Mouse (Mus musculus): ENCODE results near the gene Tpk1. TPM values are rescaled to one million over a fixed set of nuclear protein-coding genes. Genes with fewer than 3 reads are reported as not detected.

Gene Tpk1
- total RNA-seq, 2 experiments from 2014 or later = 4.9 to 13.8 TPM

- DNase-seq (ENCODE audit: low spot score in 2 of 2) = no peak
These were observed 302.2 kb downstream of the Tpk1 start for GRCm38 (mm10) chr6:43363917-43364316.

GRCm38 (mm10) chr6:43363291-43363820 lies 302.7 kb downstream of the Tpk1 start:
- DNase-seq (ENCODE audit: low spot score in 2 of 2) = no peak

DNA sequence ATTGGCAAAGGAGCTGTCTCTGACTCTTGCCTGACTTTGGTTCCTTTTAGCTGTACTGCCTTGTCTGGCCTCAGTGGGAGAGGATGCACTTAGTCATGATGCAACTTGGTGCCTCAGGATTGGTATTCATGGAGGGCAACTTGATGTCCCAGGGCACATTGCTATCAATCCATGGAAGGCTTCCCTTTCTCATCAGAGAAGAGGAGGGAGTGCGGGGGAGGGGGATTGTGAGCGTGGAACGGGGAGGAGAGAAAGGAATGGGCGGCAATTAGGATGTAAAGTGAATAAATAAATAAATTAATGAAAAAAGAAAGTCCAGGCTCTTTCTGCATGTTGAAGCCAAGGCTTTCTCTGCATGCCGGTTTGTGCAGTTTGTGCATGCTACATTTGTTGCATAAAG lies 304.8 kb downstream of the Tpk1 start:
- DNase-seq (ENCODE audit: low spot score in 2 of 2) = no peak

DNA sequence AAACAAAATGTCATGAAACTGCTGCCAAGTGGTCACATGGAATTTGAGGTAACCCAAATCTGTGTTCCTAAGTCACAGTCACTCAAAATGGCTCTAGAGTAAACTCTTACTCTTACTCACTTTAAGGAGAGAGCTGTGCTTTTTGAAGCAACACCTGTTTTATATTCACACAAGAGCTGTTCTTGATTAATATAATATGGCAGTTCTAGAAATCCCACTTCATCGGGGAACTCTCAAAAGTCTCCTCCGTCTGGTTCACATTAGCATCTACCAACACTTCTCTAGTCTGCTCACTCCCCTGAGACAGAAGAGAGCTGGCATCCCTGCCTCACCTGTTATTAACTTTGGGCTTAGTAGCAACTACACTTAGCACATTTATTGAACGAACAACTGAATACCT lies 305.9 kb downstream of the Tpk1 start:
- DNase-seq (ENCODE audit: low spot score in 2 of 2) = no peak

GRCm38 (mm10) chr6:43354562-43355241 lies 311.4 kb downstream of the Tpk1 start:
- DNase-seq (ENCODE audit: low spot score in 2 of 2) = no peak

- no peak for DNase-seq (ENCODE audit: low spot score in 2 of 2)
These were observed 312.6 kb downstream of the Tpk1 start for GRCm38 (mm10) chr6:43353446-43353845.

GRCm38 (mm10) chr6:43349083-43349482 lies 317.0 kb downstream of the Tpk1 start:
- no peak for DNase-seq (ENCODE audit: low spot score in 2 of 2)

DNA sequence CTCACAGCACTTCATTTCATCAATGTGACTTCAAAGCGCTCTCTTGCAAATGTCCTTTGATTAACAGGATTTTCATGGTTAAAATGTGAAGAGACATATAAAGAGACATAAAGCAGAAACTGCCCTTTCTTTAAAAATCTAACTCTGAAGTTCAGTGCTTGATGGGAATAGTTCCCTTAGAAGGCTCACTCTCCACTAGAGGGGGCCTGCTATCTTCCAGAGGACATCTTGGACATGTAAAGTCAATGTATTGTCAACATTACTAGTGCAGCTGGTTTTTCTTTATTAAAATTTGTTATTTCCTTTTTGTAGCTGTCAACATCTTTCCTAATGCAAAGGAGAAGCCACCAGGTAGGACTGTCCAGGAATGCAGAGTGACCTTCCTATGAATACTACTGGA lies 318.4 kb downstream of the Tpk1 start:
- no peak for DNase-seq (ENCODE audit: low spot score in 2 of 2)

DNA sequence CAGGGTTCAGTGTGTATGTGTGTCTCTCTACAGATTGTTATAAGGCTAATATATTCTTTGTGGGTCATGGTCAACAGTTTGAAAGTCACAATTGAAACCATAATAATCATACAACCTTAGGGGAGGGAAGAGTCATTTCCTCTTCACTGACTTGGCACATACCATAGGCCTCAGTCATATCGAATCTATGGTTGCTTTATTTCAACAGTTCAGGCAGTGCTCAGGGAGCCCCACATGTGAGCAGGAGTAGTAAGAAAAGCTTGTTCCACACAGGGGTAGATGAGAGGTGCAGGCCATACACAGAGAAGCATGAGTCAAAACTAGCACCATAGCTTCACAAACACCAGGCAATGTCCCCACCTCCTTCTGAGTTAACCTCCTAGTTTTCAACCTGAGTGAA lies 323.1 kb downstream of the Tpk1 start:
- no peak for DNase-seq (ENCODE audit: low spot score in 2 of 2)

GRCm38 (mm10) chr6:43342386-43342785 lies 323.7 kb downstream of the Tpk1 start:
- DNase-seq (ENCODE audit: low spot score in 2 of 2) = no peak

DNA sequence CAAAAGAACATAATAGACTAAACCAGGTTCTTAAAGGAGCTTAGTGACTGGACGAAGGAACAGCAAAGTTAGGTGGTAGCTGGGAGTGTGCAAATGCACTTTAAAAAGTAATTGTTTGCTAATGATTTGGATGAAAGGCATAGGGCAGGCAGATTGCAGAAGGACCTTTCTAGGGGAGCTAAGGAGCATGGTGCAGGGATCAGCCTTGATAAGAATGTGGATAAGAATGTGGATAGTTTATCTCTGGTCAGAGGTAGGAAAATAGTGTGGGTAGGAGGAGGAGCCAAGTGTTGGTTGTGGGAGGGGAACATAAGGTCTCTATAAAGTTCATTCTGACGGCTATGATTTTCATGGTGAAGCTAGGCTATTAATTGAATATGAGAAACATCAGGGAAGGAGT lies 327.3 kb downstream of the Tpk1 start:
- DNase-seq (ENCODE audit: low spot score in 2 of 2) = no peak

- no peak for DNase-seq (ENCODE audit: low spot score in 2 of 2)
These were observed 328.6 kb downstream of the Tpk1 start for GRCm38 (mm10) chr6:43337491-43337961.

- DNase-seq (ENCODE audit: low spot score in 2 of 2) = no peak
These were observed 330.4 kb downstream of the Tpk1 start for GRCm38 (mm10) chr6:43335619-43336234.

DNA sequence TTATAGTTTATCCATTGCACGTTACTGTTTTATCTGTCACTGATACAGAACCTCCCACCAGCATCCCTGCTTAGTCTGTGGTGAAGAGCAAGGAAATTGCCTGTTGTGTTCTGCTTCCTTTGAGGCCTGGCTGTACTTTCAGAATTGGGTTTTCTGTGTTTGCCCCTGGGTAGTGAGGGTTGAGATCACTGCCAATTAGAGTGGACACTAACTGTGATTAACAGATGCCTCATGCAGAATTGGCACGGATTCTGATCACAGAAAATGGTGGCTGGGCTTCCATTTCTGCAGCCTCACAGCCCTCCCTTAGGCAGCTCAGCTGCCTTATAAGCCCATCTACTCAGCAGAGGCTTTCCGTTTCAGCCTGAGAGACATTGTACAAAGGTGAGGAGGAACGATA lies 332.6 kb downstream of the Tpk1 start:
- DNase-seq (ENCODE audit: low spot score in 2 of 2) = no peak

GRCm38 (mm10) chr6:43312961-43313656 lies 353.0 kb downstream of the Tpk1 start:
- DNase-seq (ENCODE audit: low spot score in 2 of 2) = no peak

GRCm38 (mm10) chr6:43312546-43312945 lies 353.5 kb downstream of the Tpk1 start:
- no peak for DNase-seq (ENCODE audit: low spot score in 2 of 2)

GRCm38 (mm10) chr6:43310071-43310470 lies 356.0 kb downstream of the Tpk1 start:
- DNase-seq (ENCODE audit: low spot score in 2 of 2) = no peak

GRCm38 (mm10) chr6:43309454-43309853 lies 356.6 kb downstream of the Tpk1 start, which contains the start of gene Nobox:
Nobox (minus strand) TSS chr6:43309554.
- DNase-seq (ENCODE audit: low spot score in 2 of 2) = no peak

DNA sequence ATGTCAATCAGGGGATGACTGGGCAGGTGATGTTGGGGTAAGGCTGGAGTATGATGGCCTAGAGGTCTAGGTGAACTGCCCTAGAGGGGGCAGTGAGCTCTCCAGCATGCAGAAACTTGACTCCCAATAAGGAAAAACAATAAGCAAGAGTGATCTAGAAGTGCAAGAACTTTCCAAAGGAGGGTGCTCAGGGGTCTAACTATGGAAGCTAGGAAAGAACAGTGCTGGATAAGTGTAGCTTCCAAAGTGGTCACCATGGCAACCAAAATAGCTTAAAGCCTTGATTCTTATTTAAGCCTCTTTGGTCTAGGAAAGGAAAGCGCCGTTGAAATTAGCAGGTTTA lies 368.6 kb downstream of the Tpk1 start:
- no peak for DNase-seq (ENCODE audit: low spot score in 2 of 2)

DNA sequence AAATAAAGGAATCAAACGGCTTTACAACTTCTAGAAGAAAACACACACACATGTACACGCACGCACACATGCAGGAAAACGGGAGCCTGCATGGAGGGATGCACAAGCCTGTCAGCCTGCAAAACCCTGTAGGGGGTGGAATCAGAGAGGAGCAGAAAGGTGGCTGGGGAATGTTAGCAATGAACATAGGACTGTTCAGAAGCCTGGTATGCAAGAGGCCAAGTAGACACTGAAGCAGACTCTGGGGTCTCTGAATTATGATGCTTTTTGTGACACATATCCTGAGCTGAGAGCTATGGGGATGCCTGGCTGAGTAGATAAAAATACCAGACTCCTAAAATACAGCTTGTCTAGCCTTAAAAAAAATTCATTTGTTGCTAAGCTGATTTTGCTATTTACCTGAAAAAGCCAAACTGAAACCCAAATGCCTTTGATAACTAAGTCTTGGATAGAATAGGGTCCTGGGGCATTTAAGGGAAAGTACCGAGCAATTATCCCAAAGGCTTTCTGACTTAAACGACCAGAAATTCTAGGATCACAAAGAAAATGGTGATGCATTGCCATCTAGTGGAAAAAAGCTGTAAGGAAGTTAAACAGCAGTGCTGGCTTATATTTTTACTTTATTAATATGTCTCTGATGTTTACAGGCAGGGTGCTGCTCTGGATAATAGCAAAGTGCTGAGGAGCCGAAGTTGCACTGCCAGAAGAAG lies 369.1 kb downstream of the Tpk1 start:
- no peak for DNase-seq (ENCODE audit: low spot score in 2 of 2)

GRCm38 (mm10) chr6:43295908-43296307 lies 370.2 kb downstream of the Tpk1 start:
- DNase-seq (ENCODE audit: low spot score in 2 of 2) = no peak
